Mouse (Mus musculus): ENCODE data around the gene Btd. TPM values are rescaled to one million over a fixed set of nuclear protein-coding genes. Genes with fewer than 3 reads are reported as not detected.

Gene Btd
- polyA plus RNA-seq, 1 experiment from 2014 or later: 16.3 TPM

DNA sequence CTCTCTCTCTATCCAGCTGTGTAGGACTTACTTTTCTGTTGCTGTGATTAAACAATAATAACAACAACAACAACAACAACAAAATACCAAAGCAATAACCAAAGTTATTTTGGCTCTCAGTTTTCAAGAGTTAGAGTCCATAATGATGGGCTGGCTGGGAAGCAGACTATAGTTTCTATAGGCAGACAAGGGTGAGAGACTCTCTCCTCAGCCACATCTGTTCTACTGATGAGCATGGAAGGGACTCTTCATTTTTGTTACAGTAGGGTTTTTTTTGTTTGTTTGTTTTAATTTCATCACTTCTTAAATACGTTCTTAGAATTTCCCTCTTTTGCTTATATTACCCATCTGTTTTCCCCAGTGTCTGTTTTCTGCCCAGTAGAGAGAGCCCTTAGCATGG, 11.8 kb downstream of the Btd start:
- no peaks in the 10 kb centered on the region for H3K27me3 ChIP-seq (ENCODE audit: low read depth, poor library complexity, severe bottlenecking)
- no peak for DNase-seq (ENCODE audit: low spot score)
- no peak overlapping the region for H3K4me3 ChIP-seq
- H3K36me3 ChIP-seq: no peaks in the 10 kb centered on the region
- H3K27ac ChIP-seq: no peak overlapping the region
- WGBS: 93% methylated on average over 1 of the region's 1 CpGs
- H3K9me3 ChIP-seq (replicated peaks): no peaks in the 10 kb centered on the region
- peaks cover 18% of the 10 kb centered on the region for H3K4me1 ChIP-seq

GRCm38 (mm10) chr14:31653101-31653875, 12.5 kb downstream of the Btd start:
- 83% methylated on average over 14 of the region's 14 CpGs for WGBS
- peaks cover 21% of the 10 kb centered on the region for H3K4me1 ChIP-seq
- no peak overlapping the region for H3K4me3 ChIP-seq
- no peaks in the 10 kb centered on the region for H3K36me3 ChIP-seq
- no peaks in the 10 kb centered on the region for H3K9me3 ChIP-seq (replicated peaks)
- H3K27ac ChIP-seq: no peak overlapping the region
- no peak for DNase-seq (ENCODE audit: low spot score)
- H3K27me3 ChIP-seq (ENCODE audit: low read depth, poor library complexity, severe bottlenecking): no peaks in the 10 kb centered on the region

- H3K27me3 ChIP-seq (ENCODE audit: low read depth, poor library complexity, severe bottlenecking): no peaks in the 10 kb centered on the region
- no peak overlapping the region for H3K4me3 ChIP-seq
- 88% methylated on average over 5 of the region's 5 CpGs for WGBS
- H3K36me3 ChIP-seq: no peaks in the 10 kb centered on the region
- no peak overlapping the region for H3K27ac ChIP-seq
- peaks cover 34% of the 10 kb centered on the region for H3K4me1 ChIP-seq
- no peaks in the 10 kb centered on the region for H3K9me3 ChIP-seq (replicated peaks)
- no peak for DNase-seq (ENCODE audit: low spot score)
These were observed 14.0 kb downstream of the Btd start for GRCm38 (mm10) chr14:31654816-31655215.

- DNase-seq (ENCODE audit: low spot score): no peak
- 90% methylated on average over 14 of the region's 14 CpGs for WGBS
- no peaks in the 10 kb centered on the region for H3K9me3 ChIP-seq (replicated peaks)
- H3K4me1 ChIP-seq: peaks cover 40% of the 10 kb centered on the region
- no peak overlapping the region for H3K27ac ChIP-seq
- H3K4me3 ChIP-seq: no peak overlapping the region
- no peaks in the 10 kb centered on the region for H3K27me3 ChIP-seq (ENCODE audit: low read depth, poor library complexity, severe bottlenecking)
- no peaks in the 10 kb centered on the region for H3K36me3 ChIP-seq
These were observed 14.6 kb downstream of the Btd start for GRCm38 (mm10) chr14:31655406-31655805.

DNA sequence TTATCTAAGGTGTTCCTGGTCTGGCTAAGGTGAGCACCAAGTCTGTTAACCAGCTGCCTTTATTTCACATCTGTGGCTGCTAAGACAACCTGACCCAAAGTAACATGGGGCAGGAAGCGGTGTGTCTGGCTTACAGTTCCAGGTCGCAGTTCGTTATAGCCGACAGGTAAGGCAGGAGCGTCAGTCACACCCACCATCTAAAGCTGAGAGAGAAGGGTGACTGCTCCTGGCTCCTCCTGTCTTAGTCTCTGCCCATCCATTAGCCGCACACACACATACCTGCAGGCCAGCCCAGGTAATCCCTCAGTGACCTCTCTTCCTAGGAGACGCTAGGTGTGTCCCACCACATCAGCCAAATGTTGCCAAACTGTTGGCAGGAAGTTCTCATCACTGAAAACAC, 15.6 kb downstream of the Btd start:
- peaks cover 50% of the 10 kb centered on the region for H3K4me1 ChIP-seq
- H3K27ac ChIP-seq: no peak overlapping the region
- no peaks in the 10 kb centered on the region for H3K27me3 ChIP-seq (ENCODE audit: low read depth, poor library complexity, severe bottlenecking)
- H3K9me3 ChIP-seq (replicated peaks): no peaks in the 10 kb centered on the region
- 67% methylated on average over 7 of the region's 7 CpGs for WGBS
- no peaks in the 10 kb centered on the region for H3K36me3 ChIP-seq
- no peak for DNase-seq (ENCODE audit: low spot score)
- H3K4me3 ChIP-seq: no peak overlapping the region

DNA sequence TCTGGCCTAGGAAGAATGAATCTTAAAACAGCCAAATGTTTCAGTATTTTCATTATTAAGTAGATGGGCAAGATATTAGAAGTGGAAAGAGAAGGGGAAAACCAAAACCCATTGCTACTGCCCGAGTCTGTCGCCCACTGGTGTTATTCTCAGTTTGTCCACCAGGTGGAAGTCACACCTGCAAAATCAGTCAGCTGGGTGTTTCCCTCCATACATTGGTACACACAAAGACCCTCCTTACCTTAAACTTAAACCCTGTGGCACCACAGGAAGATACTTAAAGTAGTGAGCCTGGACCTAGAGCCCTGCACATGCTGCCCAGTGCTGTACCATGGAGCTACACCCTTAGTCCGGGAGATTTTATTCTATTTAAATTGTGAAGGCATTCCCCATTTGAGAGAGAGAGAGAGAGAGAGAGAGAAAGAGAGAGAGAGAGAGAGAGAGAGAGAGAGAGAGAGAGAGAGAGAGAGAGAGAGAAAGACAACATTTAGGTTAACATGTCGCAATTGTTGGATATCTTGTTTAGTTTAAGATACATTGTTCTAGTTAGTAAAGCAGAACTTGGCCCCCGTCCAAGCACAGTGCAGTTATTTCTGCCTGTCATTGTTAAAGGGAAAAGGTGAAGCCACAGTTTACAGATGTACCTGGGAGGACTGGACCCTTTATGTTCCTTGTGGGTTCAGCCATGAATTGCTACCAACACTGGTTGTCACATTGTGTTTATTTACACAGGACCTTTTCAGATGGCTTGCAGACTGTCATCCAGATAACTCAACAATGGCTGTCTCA, 16.2 kb downstream of the Btd start:
- Histone ChIP-seq H3K9me3 (replicated peaks) (no peaks in the 10 kb centered on the region), H3K36me3 (no peaks in the 10 kb centered on the region), H3K4me1 (peaks cover 55% of the 10 kb centered on the region), H3K27ac (peak overlapping the region; percentile 61; the same call in 1 of the 2 replicates), H3K27me3 (ENCODE audit: low read depth, poor library complexity, severe bottlenecking) (no peaks in the 10 kb centered on the region), H3K4me3 (no peak overlapping the region)
- WGBS: 47% methylated on average over 5 of the region's 5 CpGs
- peak; percentile 82 for DNase-seq (ENCODE audit: low spot score)

- DNase-seq (ENCODE audit: low spot score): no peak
- 94% methylated on average over 8 of the region's 8 CpGs for WGBS
- H3K27me3 ChIP-seq (ENCODE audit: low read depth, poor library complexity, severe bottlenecking): no peaks in the 10 kb centered on the region
- no peaks in the 10 kb centered on the region for H3K9me3 ChIP-seq (replicated peaks)
- H3K4me1 ChIP-seq: peaks cover 63% of the 10 kb centered on the region
- no peaks in the 10 kb centered on the region for H3K36me3 ChIP-seq
- no peak overlapping the region for H3K4me3 ChIP-seq
- H3K27ac ChIP-seq: peak overlapping the region; percentile 48; the same call in 1 of the 2 replicates
These were observed 17.4 kb downstream of the Btd start for GRCm38 (mm10) chr14:31658126-31658680.

GRCm38 (mm10) chr14:31659501-31660181, 18.8 kb downstream of the Btd start:
- 67% methylated on average over 10 of the region's 10 CpGs for WGBS
- Histone ChIP-seq H3K4me3 (no peak overlapping the region), H3K27ac (peak overlapping the region; percentile 95), H3K27me3 (ENCODE audit: low read depth, poor library complexity, severe bottlenecking) (no peaks in the 10 kb centered on the region), H3K4me1 (peaks cover 77% of the 10 kb centered on the region), H3K36me3 (no peaks in the 10 kb centered on the region), H3K9me3 (replicated peaks) (no peaks in the 10 kb centered on the region)
- no peak for DNase-seq (ENCODE audit: low spot score)

GRCm38 (mm10) chr14:31660312-31661093, 19.7 kb downstream of the Btd start:
- Histone ChIP-seq H3K9me3 (replicated peaks) (no peaks in the 10 kb centered on the region), H3K4me3 (no peak overlapping the region), H3K4me1 (peaks cover 86% of the 10 kb centered on the region), H3K27ac (peak overlapping the region; percentile 95), H3K36me3 (no peaks in the 10 kb centered on the region), H3K27me3 (ENCODE audit: low read depth, poor library complexity, severe bottlenecking) (no peaks in the 10 kb centered on the region)
- peak; percentile 31 for DNase-seq (ENCODE audit: low spot score)
- WGBS: 80% methylated on average over 7 of the region's 7 CpGs

- H3K4me3 ChIP-seq: peak overlapping the region; percentile 47
These were observed 21.1 kb downstream of the Btd start for GRCm38 (mm10) chr14:31661671-31662554.

DNA sequence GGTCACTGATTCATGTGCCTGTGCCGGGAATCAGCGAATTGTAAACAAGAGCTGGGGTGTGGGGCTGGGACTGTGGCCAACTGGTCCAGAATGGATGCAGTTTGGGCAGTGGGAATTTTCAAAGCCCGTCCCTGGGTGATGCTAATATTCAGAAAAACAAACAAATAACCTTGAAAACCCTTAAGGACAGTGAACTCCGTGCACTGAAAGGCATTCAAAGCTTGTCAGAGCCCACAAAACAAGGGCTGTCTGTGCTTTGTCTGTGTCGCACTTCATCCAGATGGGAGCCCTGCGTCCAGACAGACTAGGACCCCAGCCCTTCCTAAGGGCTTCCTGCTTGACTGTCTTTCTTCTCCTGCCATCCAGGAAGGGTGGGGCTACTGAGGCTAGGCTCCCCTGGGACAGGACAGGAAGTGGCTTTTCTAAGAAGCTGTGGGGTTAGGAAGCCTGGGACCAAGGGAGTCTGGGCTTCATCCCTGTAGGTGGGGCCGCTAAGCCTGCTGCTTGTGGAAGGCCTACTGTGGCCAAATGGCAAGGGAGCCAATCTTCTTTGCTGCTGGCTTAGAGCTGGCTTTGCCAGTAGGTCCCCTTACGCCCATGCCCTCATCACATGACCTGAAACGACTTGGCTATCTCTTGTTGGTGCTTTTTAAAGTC, 21.9 kb downstream of the Btd start:
- no peaks in the 10 kb centered on the region for H3K27me3 ChIP-seq (ENCODE audit: low read depth, poor library complexity, severe bottlenecking)
- H3K27ac ChIP-seq: peak overlapping the region; percentile 95
- peaks cover 15% of the 10 kb centered on the region for H3K36me3 ChIP-seq
- DNase-seq (ENCODE audit: low spot score): peak; percentile 52
- no peaks in the 10 kb centered on the region for H3K9me3 ChIP-seq (replicated peaks)
- peak overlapping the region; percentile 47 for H3K4me3 ChIP-seq
- H3K4me1 ChIP-seq: peaks cover 73% of the 10 kb centered on the region
- WGBS: 26% methylated on average over 9 of the region's 9 CpGs

More at GRCm38 (mm10) chr14:31661671-31662554, 21.1 kb downstream of the Btd start:
- Histone ChIP-seq H3K27me3 (ENCODE audit: low read depth, poor library complexity, severe bottlenecking) (no peaks in the 10 kb centered on the region), H3K9me3 (replicated peaks) (no peaks in the 10 kb centered on the region), H3K36me3 (peaks cover 7% of the 10 kb centered on the region), H3K4me1 (peaks cover 80% of the 10 kb centered on the region), H3K27ac (peak overlapping the region; percentile 95)
- 2% methylated on average over 44 of the region's 44 CpGs for WGBS
- DNase-seq (ENCODE audit: low spot score): peak; percentile 88

All from limb, embryonic 10.5 days (tissue).